Mouse (Mus musculus) ES-E14 (cell line): ENCODE data around the gene Sh3pxd2b.

Source experiments
- HCFC1 ChIP-seq: IDR thresholded peaks from 2 replicates; pipeline ENCODE4 v1.6.1; 2012; ENCODE audit warnings: low read length, inconsistent platforms, borderline replicate concordance; ENCODE audit not compliant: insufficient read depth
- MAFK ChIP-seq: IDR thresholded peaks from 2 replicates; pipeline ENCODE4 v1.6.1; 2014; ENCODE audit warnings: mild to moderate bottlenecking, low read depth, low read length, inconsistent platforms; ENCODE audit not compliant: insufficient read depth

DNA sequence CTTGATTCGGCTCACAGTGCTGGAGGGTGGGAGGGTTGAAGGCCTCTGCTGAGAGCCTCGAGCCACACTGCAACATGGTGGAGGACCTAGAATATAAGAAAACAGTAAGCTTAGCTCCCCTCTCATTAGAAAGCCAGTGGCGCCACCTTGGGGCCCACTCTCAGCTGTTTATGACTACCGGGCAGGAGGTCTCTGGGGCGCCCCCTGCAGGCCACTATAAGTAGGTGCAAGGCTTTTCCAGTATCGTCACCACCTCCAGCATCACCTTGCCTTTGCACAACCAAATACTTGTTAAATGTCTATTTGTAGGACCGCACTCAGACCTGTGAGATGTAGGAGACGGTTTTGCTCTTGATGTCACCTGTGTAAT, 26.4 kb upstream of the Sh3pxd2b start:
- TF ChIP-seq MAFK (no peak), HCFC1 (no peak)
